Mouse (Mus musculus) adrenal gland, postnatal 36 days (tissue): ENCODE measurements at regions not wholly inside any gene's neighbourhood (a gene's known extent, or its start where the extent isn't known, plus 50 kb on each side); places are given as distances from the start of the nearest gene placed in this dataset.
"Not testable (repeated sequence)": the region's sequence is repeated elsewhere in the genome, so short reads cannot be mapped to it uniquely, and the experiment has no call there.

Experiments used
- DNase-seq, 2 experiments: peaks; one replicate each; pipeline ENCODE4 v3.0.0; 2021; ENCODE audit warnings: mixed read lengths in 1 of 2

GRCm38 (mm10) chr16:31508981-31509380, 86.9 kb downstream of the Bdh1 start:
- peak; percentile 83 to 84 for DNase-seq

DNA sequence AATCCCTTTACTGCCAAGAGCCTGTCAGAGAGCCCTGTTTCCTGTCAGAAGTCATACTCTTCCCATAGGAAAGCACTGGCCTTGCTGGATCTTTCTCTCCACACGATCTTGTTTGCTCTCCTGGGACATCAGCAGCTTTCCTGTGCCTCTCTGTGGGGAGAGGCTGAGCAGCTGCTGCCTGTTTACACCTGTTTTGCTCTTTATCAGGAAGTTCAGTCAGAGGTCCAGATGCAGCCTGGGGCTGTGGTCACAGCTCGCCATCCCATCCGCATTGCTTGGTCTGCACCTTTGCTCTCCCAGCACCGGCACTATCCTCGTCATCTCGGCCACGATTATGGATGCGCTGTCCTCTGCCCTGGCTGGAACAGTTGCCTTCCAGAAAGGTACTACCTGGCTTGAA, 88.0 kb downstream of the Bdh1 start:
- DNase-seq, result no peak

DNA sequence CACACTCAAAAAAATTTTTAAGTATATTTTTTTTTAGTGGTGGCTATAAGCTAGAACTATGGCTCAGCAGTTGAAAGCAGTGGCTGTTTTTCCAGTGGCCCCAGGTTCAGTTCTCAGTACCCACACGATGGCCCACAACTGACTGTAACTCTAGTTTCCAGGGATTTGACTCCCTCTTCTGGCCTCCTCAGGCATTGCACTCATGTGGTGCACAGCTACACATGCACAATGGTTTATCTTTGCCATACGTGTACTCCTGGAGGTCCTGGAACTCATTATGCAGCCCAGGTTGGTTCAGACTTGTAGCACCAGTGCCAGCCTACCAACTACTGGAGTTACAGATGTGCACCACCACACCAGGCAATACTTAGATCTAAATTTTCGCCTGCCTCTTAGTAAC, 96.7 kb downstream of the Bdh1 start:
- no peak for DNase-seq

DNA sequence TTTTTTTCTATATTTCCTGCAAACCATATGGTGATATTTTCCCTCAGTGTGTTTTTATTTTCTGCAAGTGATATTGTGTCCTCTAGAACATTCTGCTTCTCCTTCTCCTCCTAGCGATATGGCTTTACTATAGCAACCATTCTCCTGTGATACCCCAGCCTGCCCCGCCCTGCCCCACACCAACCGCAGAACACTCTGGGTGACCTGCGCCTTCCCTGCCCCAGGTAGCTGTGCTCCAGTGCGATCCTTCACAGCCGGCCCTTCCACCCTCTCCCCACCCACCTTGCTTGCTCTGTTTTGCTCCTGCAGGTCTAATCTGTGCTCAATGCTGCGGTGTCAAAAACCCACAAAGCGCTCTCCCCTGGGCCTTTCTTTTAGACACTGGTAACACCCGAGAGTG, 98.0 kb downstream of the Bdh1 start:
- DNase-seq, result no peak

DNA sequence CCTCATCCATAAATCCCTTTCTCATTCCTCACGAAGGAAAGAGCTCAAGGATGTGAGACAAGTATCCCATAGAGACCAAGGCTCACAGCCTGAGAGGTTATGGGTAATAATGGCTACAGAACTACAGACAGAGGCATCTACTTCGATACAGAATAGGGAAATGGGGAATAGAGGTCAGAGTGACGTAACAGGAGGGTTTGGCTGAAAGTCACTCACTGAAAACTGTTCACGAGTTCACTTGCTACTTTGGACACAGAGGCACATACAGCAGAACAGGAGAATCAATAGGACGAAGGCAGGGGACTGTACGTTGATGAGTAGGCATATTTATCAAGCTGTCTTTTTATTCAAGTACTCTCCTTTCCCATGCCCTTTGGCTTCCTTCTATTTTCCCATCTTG, 99.7 kb downstream of the Bdh1 start:
- DNase-seq, result no peak

DNA sequence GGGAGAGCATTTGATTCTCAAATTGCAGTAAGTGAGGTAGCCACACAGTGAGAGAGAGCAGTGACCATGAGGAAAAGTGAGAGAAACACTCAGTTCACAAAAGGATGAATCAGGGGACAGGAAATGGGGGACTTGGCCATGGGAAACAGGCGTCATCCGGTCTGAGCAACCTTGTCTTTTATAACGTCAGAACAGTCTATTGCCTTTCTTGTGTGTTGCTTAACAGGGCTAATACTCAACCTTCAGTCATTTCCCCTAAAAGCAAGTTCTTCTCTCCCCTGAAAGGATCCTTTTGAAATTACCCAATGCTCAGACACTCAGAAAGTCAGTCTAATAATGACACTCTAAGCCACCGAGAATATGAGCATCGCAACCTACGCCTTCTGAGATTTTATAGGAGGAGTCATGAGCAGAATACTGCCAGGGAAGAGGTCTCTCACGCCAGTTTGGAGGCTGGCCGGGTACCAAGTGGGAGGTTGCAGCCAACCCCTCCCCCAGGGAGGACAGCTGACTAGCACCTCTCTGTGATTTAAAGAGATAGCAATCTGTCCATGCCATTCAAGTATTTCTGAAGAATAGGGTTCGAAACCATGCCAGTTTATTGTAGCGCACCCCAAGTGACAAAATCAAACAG, 104.7 kb downstream of the Bdh1 start:
- DNase-seq, result peak; percentile 82 to 86

GRCm38 (mm10) chr16:31528596-31529283, 106.7 kb downstream of the Bdh1 start:
- no peak for DNase-seq

DNA sequence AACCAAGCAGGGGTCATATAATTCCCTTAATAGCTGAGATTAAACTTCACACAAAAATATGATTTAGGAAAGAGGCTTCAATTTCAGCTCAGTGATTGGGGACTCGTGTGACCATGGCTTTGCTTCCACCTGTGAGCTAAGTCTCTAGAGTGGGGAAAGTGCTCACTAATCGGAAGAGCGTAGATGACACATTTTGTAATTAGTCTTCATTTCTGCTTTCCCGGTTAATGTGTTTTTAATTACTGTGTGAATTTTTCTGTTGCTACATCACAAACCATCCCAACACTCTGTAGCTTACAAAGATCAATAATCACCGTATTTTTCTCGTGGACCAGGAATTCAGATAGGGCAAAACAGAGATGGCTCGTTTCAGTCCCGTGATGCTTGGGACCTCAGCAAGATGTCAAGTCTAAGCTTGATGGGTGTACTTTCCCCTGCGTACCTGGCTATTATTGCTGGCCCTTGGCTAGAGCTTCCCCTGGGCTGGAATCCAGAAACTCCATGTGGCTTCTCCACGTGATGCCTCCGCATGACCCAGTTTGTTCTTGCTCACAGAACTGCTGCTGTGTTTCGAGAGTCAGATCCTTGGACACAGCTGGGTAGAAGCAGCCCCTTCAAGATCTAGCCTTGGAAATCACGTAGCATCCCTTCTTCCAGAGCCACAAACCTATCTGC, 107.3 kb downstream of the Bdh1 start:
- no peak for DNase-seq

DNA sequence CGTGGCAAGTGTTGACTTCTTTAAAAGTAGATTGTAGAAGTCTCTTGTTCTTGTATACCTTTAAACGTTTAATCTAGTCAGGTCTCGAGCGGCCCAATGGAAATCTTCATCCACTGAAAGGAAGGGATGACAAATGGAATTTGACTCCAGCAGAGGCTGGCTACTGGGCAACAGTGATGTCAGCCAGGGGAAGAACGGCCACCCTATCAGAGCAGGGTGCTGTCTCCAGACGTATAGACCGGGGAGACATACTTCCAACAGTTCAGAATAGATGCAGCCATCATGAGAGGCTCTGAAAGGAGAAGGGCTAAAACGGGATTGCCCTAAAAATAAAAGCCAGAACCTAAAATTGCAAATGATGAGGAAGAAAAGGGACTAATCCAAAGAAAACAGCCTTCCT, 108.0 kb downstream of the Bdh1 start:
- DNase-seq, result no peak

- no peak for DNase-seq
Measured at GRCm38 (mm10) chr16:31533196-31533777, 111.2 kb downstream of the Bdh1 start.

- DNase-seq, result no peak
Measured at GRCm38 (mm10) chr16:31534923-31535523, 112.9 kb downstream of the Bdh1 start.

- no peak for DNase-seq
Measured at GRCm38 (mm10) chr16:31536328-31536727, 114.2 kb downstream of the Bdh1 start.

GRCm38 (mm10) chr16:31538606-31539005, 116.5 kb downstream of the Bdh1 start:
- DNase-seq, result peak; percentile 68 to 81

- no peak for DNase-seq
Measured at GRCm38 (mm10) chr16:31543499-31544170, 119.6 kb upstream of the Dlg1 start.

DNA sequence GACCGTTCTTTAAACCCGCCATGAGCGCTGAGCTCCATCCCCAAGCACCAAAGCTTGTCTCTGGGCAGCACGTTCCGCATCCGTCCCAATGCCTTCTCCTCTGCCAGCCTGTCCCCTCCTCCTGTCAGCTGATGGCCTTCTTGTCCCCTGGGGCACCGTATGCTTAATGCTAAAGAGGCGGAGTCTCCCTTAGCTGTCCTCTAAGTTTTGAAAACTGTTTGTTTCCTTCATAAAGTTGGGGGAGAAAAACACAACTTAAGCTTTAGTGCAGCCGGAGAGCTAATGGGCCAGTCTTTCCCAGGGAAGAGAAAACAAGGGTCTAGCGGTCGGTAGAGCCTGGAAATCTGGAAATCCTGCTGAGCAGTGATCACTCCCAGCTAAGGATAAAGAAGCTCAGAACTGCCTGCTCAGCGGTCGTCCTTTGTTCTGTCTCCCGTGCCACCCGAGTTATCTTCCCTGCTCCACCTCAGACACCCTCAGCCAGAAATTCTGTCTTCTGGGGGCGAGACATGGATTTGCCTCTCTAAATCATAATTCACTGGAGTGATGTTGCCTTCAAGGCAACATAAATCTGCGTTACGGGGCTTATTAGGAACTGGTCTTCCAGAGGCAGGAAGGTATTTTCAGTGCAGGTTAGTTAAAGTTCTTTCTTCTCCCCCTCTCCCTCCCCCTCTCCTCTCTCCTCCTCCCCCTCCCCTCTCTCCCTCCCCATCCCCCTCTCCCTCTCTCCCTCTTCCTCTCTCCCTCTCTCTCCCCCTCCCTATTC, 117.0 kb upstream of the Dlg1 start:
- peak; percentile 33 to 42 for DNase-seq

GRCm38 (mm10) chr16:31546828-31547224, 116.4 kb upstream of the Dlg1 start:
- no peak for DNase-seq

DNA sequence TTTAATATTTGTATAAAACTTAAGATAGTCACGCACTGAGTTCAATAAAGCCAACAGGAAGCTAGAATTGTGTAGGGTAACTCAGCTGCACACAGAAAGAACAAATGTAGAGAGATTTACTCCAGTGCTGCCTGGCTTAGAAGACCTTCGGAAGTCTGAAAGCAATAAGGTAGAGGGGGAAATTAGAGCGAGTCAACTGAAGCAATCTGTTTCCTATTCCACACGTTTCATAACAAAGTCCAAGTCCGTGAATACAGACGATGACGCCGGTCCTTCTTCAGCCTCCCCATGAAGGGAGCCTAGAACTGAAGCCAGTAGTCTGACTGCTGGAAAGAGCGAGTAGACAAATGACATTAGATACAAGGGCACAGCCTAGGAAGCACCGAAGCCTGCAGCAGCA, 115.9 kb upstream of the Dlg1 start:
- DNase-seq, result no peak

GRCm38 (mm10) chr16:31549975-31550374, 113.3 kb upstream of the Dlg1 start:
- DNase-seq, result no peak

DNA sequence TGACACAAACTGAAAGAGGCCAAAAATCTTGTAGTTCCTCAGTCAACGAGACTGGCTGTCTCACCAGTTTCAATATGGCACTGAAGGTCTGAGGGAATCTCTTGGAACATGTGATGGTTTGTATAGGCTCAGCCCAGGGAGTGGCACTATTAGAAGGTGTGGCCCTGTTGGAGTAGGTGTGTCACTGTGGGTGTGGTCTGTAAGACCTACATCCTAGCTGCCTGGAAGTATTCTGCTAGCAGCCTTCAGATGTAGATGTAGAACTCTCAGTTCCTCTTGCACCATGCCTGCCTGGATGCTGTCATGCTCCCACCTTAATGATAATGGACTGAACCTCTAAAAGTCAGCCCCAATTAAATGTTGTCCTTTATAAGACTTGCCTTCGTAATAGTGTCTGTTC, 112.7 kb upstream of the Dlg1 start:
- not testable (repeated sequence) for DNase-seq

DNA sequence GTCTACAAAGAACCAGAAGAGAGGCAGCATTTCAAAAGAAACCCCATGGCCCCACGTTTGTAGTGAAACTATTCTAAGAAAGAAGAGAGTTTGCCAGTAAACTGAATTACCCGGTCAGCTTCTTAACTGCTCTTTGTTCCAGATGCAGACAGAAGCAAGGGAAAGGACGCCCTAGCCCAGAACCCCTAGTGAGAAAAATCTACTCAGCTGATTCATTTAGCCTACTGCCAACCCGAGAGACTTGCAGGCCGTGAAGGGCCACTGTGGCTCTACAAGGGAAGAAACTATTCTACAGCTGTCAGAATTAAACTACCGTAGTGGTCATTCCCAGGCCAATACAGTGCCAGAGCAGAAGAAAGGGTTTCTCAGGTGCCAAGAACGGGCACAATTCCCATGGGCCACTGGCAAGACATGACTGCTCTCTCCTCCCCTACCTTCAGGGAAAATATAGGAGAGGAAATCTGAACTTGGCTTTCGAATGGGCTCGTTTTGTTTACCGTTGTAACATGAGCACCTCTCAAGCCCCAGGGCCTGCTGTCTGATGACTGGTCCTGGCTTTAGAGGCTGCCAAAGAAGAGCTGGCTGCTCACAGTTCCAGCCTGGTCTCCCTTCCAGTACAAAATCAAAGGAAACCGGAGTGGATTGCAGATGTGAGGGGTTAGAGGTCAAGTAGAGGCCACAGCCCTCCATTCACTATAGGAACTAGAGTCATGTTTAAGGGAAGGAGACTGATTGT, 111.7 kb upstream of the Dlg1 start:
- DNase-seq, result no peak
